Mouse (Mus musculus): Measurements from ENCODE around the gene Hs6st2. TPM values are rescaled to one million over a fixed set of nuclear protein-coding genes. Genes with fewer than 3 reads are reported as not detected.

The Hs6st2 gene
- total RNA-seq (2021) = 10 to 100 TPM in 1 of 2 experiments, 1 to 10 TPM in 1; 9.7 to 10.3 TPM
- long read RNA-seq, experiment 1, partial matches to known transcripts = 0 of 1 reads
- long read RNA-seq, experiment 1, other reads (novel, unspliced or antisense) = 1 of 1 reads
- long read RNA-seq, experiment 2 = 0 reads

GRCm38 (mm10) chrX:51681756-51682155, at the start of gene Hs6st2:
Gene Hs6st2, minus strand, starts transcription at chrX:51681856.
- DNase-seq (ENCODE audit: low spot score in 2 of 2) = no peak

GRCm38 (mm10) chrX:51714086-51714745, 32.6 kb upstream of the Hs6st2 start:
- DNase-seq (ENCODE audit: low spot score in 2 of 2) = no peak

GRCm38 (mm10) chrX:51712996-51713395, 31.3 kb upstream of the Hs6st2 start:
- no peak for DNase-seq (ENCODE audit: low spot score in 2 of 2)

GRCm38 (mm10) chrX:51702823-51703222, 21.2 kb upstream of the Hs6st2 start:
- DNase-seq (ENCODE audit: low spot score in 2 of 2) = no peak

- no peak for DNase-seq (ENCODE audit: low spot score in 2 of 2)
Observed at GRCm38 (mm10) chrX:51699079-51699478, 17.4 kb upstream of the Hs6st2 start.

GRCm38 (mm10) chrX:51686048-51686949, 4.6 kb upstream of the Hs6st2 start:
- DNase-seq (ENCODE audit: low spot score in 2 of 2) = no peak

GRCm38 (mm10) chrX:51684336-51685056, 2.8 kb upstream of the Hs6st2 start:
- no peak for DNase-seq (ENCODE audit: low spot score in 2 of 2)

GRCm38 (mm10) chrX:51681170-51681667, 437 bp downstream of the Hs6st2 start:
- DNase-seq (ENCODE audit: low spot score in 2 of 2) = no peak

- peak in 1 of 2 experiments; percentile 3 for DNase-seq (ENCODE audit: low spot score in 2 of 2)
Observed at GRCm38 (mm10) chrX:51680428-51681169, 1.1 kb downstream of the Hs6st2 start.

- no peak for DNase-seq (ENCODE audit: low spot score in 2 of 2)
Observed at GRCm38 (mm10) chrX:51679601-51680427, 1.8 kb downstream of the Hs6st2 start.

- DNase-seq (ENCODE audit: low spot score in 2 of 2) = no peak
Observed at GRCm38 (mm10) chrX:51658236-51658635, 23.4 kb downstream of the Hs6st2 start.

GRCm38 (mm10) chrX:51642661-51643257, 38.9 kb downstream of the Hs6st2 start:
- DNase-seq (ENCODE audit: low spot score in 2 of 2) = no peak

- DNase-seq (ENCODE audit: low spot score in 2 of 2) = no peak
Observed at GRCm38 (mm10) chrX:51635756-51636155, 45.9 kb downstream of the Hs6st2 start.

GRCm38 (mm10) chrX:51631376-51631775, 50.3 kb downstream of the Hs6st2 start:
- DNase-seq (ENCODE audit: low spot score in 2 of 2) = no peak

GRCm38 (mm10) chrX:51614384-51615004, 67.2 kb downstream of the Hs6st2 start:
- no peak for DNase-seq (ENCODE audit: low spot score in 2 of 2)

GRCm38 (mm10) chrX:51610743-51611142, 70.9 kb downstream of the Hs6st2 start:
- DNase-seq (ENCODE audit: low spot score in 2 of 2) = no peak

GRCm38 (mm10) chrX:51606231-51606863, 75.3 kb downstream of the Hs6st2 start:
- no peak for DNase-seq (ENCODE audit: low spot score in 2 of 2)

- DNase-seq (ENCODE audit: low spot score in 2 of 2) = no peak
Observed at GRCm38 (mm10) chrX:51592751-51593150, 88.9 kb downstream of the Hs6st2 start.

All from adrenal gland, postnatal 4 days (tissue).